Mouse (Mus musculus): ENCODE measurements around the gene Gnmt. TPM values are rescaled to one million over a fixed set of nuclear protein-coding genes. Genes with fewer than 3 reads are reported as not detected.

Gene Gnmt
- polyA plus RNA-seq, 1 experiment from 2014 or later, result not detected

DNA sequence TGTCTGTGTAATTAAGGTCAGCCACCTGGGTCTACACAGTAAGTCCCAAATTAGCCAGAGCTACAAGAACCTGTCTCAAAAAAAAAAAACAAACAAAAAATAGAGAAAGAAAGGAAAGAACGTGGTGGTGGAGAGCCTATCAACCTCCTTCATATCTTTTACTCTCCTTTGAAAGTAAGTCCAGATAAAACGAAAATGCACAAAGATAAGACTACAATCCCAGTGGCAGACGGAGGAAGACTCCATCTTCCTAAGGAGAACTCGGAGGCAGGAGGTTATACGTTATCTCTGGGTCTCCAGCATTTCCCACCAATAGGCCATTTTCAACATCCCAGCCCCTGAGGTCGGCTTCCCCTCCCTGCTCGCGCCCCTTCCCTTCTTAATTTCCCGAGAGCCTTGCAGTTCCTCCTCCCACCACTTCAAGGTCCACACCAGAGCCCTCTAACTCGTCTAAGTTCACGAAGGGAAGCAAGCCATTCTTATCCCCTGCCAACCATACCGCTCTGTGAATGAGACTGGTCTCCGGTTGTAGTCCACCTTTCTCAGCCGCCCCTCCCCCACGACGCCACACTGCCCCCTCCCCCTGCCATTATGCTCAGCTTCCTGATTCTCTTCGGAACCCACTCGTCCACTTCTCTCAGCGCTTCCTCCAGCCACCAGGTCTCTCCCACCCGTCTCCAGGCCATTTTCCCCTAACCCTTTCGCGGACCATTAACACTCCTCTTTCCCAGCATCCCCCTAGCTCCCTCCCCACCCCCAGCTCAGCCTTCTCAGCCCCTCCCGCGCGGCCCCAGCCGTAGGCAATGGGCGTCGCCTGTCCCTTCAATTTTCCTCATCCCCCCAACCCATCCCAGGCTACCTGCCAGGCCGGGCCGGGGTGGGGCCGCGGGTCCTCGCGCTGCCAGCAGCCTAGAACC is 48.9 kb downstream of the Gnmt start:
- Histone ChIP-seq H3K27ac (peak overlapping the region; percentile 54), H3K4me3 (ENCODE audit: inconsistent target) (peak overlapping the region; percentile 82), H3K36me3 (ENCODE audit: inconsistent target) (peaks cover 53% of the 10 kb centered on the region), H3K79me2 (ENCODE audit: inconsistent target) (peaks cover 42% of the 10 kb centered on the region)
- WGBS (ENCODE audit: missing documents), result 2% methylated on average over 28 of the region's 34 CpGs

DNA sequence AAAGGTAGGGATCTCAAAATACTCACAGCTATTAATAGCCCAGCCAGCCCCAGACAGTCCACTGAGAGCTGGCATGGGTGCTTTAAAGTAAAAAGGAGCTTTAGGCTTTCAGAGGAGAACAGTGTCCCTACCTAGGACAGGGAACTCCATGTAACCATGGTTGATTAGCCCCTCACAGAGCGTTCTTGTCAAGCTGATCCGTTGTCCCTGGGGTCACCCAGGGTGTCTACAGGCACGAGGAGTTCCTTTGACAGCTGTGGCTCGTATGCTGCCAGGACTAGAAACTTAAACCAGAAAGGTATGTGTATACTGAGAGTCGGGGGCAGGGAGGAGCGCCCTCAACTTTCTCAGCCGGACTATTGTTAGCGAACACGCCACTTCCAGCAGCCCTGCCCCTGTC is 50.1 kb downstream of the Gnmt start:
- H3K36me3 ChIP-seq (ENCODE audit: inconsistent target), result peaks cover 43% of the 10 kb centered on the region
- H3K27ac ChIP-seq, result no peak overlapping the region
- peaks cover 42% of the 10 kb centered on the region for H3K79me2 ChIP-seq (ENCODE audit: inconsistent target)
- WGBS (ENCODE audit: missing documents), result 92% methylated on average over 9 of the region's 9 CpGs
- no peak overlapping the region for H3K4me3 ChIP-seq (ENCODE audit: inconsistent target)

DNA sequence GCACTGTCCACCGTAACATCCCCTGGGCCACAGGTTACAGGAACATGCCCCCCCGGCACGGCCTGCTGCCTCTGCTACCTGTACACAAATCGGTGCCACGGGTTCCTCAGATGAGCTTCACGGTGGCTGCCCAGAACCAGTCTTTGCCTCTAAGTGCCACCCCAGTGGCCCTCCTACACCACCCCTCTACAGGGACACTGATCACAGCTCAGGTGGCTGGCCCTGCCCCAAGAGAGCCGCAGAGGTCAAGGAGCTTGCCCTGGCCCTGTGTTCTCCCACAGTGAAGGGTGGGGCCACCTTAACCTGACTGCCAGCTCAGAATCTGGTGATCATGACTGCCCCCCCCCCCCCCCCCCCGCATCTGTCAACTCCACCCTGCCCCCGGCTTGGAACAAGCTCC is 50.6 kb downstream of the Gnmt start, which contains the start of gene Mea1:
Gene Mea1, plus strand, starts transcription at position 378 of the 400 bp plus-strand sequence.
- H3K36me3 ChIP-seq (ENCODE audit: inconsistent target), result peaks cover 38% of the 10 kb centered on the region
- peak within 1 kb of the TSS; percentile 82 for H3K4me3 ChIP-seq (ENCODE audit: inconsistent target)

More for the DNA sequence above, 50.6 kb downstream of the Gnmt start, which contains the start of gene Mea1:
- H3K27ac ChIP-seq, result peak within 1 kb of the TSS; percentile 54; the same call in 1 of the 2 replicates
- 96% methylated on average over 7 of the region's 9 CpGs for WGBS (ENCODE audit: missing documents)
- H3K79me2 ChIP-seq (ENCODE audit: inconsistent target), result peaks cover 47% of the 10 kb centered on the region

Other genes starting within 250 kb of the Gnmt start
- not detected in 3 replicates for gene Ttbk1, start 241.5 kb downstream of the Gnmt start, polyA plus RNA-seq (2018)
- 0.57 to 9.8 TPM (median 0.97 TPM) in 3 replicates for gene Dnph1, start 232.5 kb downstream of the Gnmt start, polyA plus RNA-seq (2018)
- gene Cul9, start 182.8 kb downstream of the Gnmt start, polyA plus RNA-seq (2018), result 8.0 to 13.4 TPM (median 8.8 TPM) in 3 replicates
- gene Srf, start 173.0 kb downstream of the Gnmt start, polyA plus RNA-seq (2018), result 15.1 to 25.6 TPM (median 25.2 TPM) in 3 replicates
- 0.04 to 0.14 TPM in 2 of 3 replicates, not detected in the other for gene Ptk7, start 99.7 kb downstream of the Gnmt start, polyA plus RNA-seq (2018)
- gene Klc4, start 83.1 kb downstream of the Gnmt start, polyA plus RNA-seq (2018), result 41.6 to 48.1 TPM (median 47.7 TPM) in 3 replicates
- gene Mrpl2, start 82.9 kb downstream of the Gnmt start, polyA plus RNA-seq (2018), result 34.1 to 78.8 TPM (median 41.5 TPM) in 3 replicates
- 6.2 to 8.8 TPM (median 7.3 TPM) in 3 replicates for gene Cul7, start 78.8 kb downstream of the Gnmt start, polyA plus RNA-seq (2018)
- gene Rrp36, start 54.8 kb downstream of the Gnmt start, polyA plus RNA-seq (2018), result 30.5 to 52.1 TPM (median 39.7 TPM) in 3 replicates
- gene Mea1, start 50.4 kb downstream of the Gnmt start, polyA plus RNA-seq (2018), result 85.2 to 104 TPM (median 96.1 TPM) in 3 replicates
- gene Klhdc3, start 48.3 kb downstream of the Gnmt start, polyA plus RNA-seq (2018), result 30.1 to 44.5 TPM (median 33.9 TPM) in 3 replicates
- 21.4 to 43.0 TPM (median 30.6 TPM) in 3 replicates for gene Ppp2r5d, start 24.1 kb downstream of the Gnmt start, polyA plus RNA-seq (2018)
- gene Pex6, start 17.7 kb downstream of the Gnmt start, polyA plus RNA-seq (2018), result 6.9 to 22.0 TPM (median 14.2 TPM) in 3 replicates
- gene Cnpy3, start 23.0 kb upstream of the Gnmt start, polyA plus RNA-seq (2018), result 79.0 to 118 TPM (median 88.6 TPM) in 3 replicates
- not detected in 3 replicates for gene Ptcra, start 34.5 kb upstream of the Gnmt start, polyA plus RNA-seq (2018)
- 7.4 to 12.7 TPM (median 10.2 TPM) in 3 replicates for gene 2310039H08Rik, start 43.5 kb upstream of the Gnmt start, polyA plus RNA-seq (2018)
- 64.6 to 81.8 TPM (median 70.4 TPM) in 3 replicates for gene Rpl7l1, start 53.5 kb upstream of the Gnmt start, polyA plus RNA-seq (2018)
- 9.3 to 10.1 TPM (median 9.6 TPM) in 3 replicates for gene Bicral, start 129.3 kb upstream of the Gnmt start, polyA plus RNA-seq (2018)
- gene Tbcc, start 161.5 kb upstream of the Gnmt start, polyA plus RNA-seq (2018), result 6.2 to 17.0 TPM (median 13.3 TPM) in 3 replicates
- gene Prph2, start 181.3 kb upstream of the Gnmt start, polyA plus RNA-seq (2018), result not detected in 3 replicates

Data from macrophage (primary cell).